13 mouse cellular contexts compared by ENCODE assay signal in genomic region chr8:7088123-7088522, GRCm38 (mm10).
"Had no signal": no experiment of that assay in that cellular context is flagged by ENCODE, and none has a peak within 500 bp of the region (broad histone marks: within the 10 kb centered on the region; RNA-seq: fewer than 3 reads in every experiment).

No protein-coding gene starts in this region.

- H3K27me3 ChIP-seq: neural tube, embryonic 12.5 days; stomach, embryonic 15.5 days had no signal

- H3K36me3 ChIP-seq: neural tube, embryonic 12.5 days; stomach, embryonic 15.5 days had no signal

- H3K4me2 ChIP-seq: lung, embryonic 14.5 days; midbrain, embryonic 11.5 days; neural tube, embryonic 12.5 days; stomach, embryonic 15.5 days had no signal

- DNase-seq: lung, adult 18-20 months; lung, embryonic 14.5 days; lung, postnatal 10 days; lung, postnatal 4 days; midbrain, embryonic 14.5 days; right cerebral cortex, postnatal 14 days; thymus, adult 2 months; thymus, postnatal 25 days; thymus, postnatal 4 days had no signal

- H3K9ac ChIP-seq: lung, embryonic 14.5 days; neural tube, embryonic 12.5 days; stomach, embryonic 15.5 days had no signal

- H3K4me3 ChIP-seq: neural tube, embryonic 12.5 days; stomach, embryonic 15.5 days had no signal

- H3K9me3 ChIP-seq: neural tube, embryonic 12.5 days; stomach, embryonic 15.5 days had no signal

- H3K4me1 ChIP-seq: neural tube, embryonic 12.5 days; stomach, embryonic 15.5 days had no signal

- H3K27ac ChIP-seq: neural tube, embryonic 12.5 days; stomach, embryonic 15.5 days; stomach, postnatal 0 days had no signal
